25 mouse cellular contexts compared by ENCODE assay signal in the genomic region with DNA sequence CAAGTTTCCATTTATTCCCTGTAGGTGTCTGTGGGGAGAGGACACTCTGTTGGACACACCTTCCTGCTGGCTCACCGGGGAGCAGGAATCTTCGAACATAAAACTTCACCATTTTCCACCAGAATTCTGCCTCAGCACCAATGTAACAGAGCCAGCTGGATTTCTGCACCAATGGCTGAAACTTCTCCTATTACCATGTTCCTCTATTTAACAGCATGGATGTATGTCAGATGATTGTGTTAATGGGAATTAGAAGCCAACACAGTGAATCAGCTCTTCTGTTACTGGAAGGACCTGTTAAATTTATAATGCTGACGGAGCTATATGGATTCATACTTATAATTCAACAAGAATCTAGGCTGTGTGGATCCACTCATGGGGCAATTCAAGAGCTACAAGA. TPM values are rescaled to one million over a fixed set of nuclear protein-coding genes. Genes with fewer than 3 reads are reported as not detected.
"Had no signal": no experiment of that assay in that cellular context is flagged by ENCODE, and none has a peak within 500 bp of the region (broad histone marks: within the 10 kb centered on the region; RNA-seq: fewer than 3 reads in every experiment).

No protein-coding gene starts in this region.

- H3K9ac ChIP-seq: limb, embryonic 13.5 days; liver, embryonic 12.5 days; liver, embryonic 15.5 days; lung, embryonic 15.5 days; neural tube, embryonic 12.5 days; neural tube, embryonic 15.5 days had no signal

- H3K4me2 ChIP-seq: limb, embryonic 13.5 days; liver, embryonic 12.5 days; liver, embryonic 15.5 days; lung, embryonic 15.5 days; midbrain, embryonic 11.5 days; neural tube, embryonic 12.5 days; neural tube, embryonic 15.5 days had no signal

- H3K4me3 ChIP-seq: layer of hippocampus, adult 2 months; limb, embryonic 10.5 days; limb, embryonic 13.5 days; liver, embryonic 12.5 days; liver, embryonic 15.5 days; lung, embryonic 15.5 days; neural tube, embryonic 12.5 days; neural tube, embryonic 15.5 days had no signal

- DNase-seq: kidney, adult 2 months; kidney, postnatal 25 days; layer of hippocampus, adult 9-11 months; liver; lung, adult 18-20 months; lung, postnatal 10 days; lung, postnatal 4 days; midbrain, embryonic 14.5 days; right cerebral cortex, adult 18-20 months; right cerebral cortex, postnatal 14 days; thymus, adult 18-20 months; thymus, postnatal 36 days had no signal

- H3K27me3 ChIP-seq: limb, embryonic 13.5 days; liver, embryonic 12.5 days; liver, embryonic 15.5 days; lung, embryonic 15.5 days; neural tube, embryonic 12.5 days; neural tube, embryonic 15.5 days had no signal

- H3K4me1 ChIP-seq: limb, embryonic 10.5 days; limb, embryonic 13.5 days; liver, embryonic 12.5 days; liver, embryonic 15.5 days; lung, embryonic 15.5 days; neural tube, embryonic 12.5 days; neural tube, embryonic 15.5 days had no signal

- H3K27ac ChIP-seq: kidney, postnatal 0 days; layer of hippocampus, adult 2 months; limb, embryonic 10.5 days; limb, embryonic 13.5 days; liver, embryonic 12.5 days; liver, embryonic 15.5 days; lung, embryonic 15.5 days; neural tube, embryonic 12.5 days; neural tube, embryonic 15.5 days had no signal

- ATAC-seq: liver, embryonic 12.5 days had no signal

- H3K9me3 ChIP-seq: limb, embryonic 10.5 days; limb, embryonic 13.5 days; liver, embryonic 12.5 days; liver, embryonic 15.5 days; lung, embryonic 15.5 days; neural tube, embryonic 12.5 days; neural tube, embryonic 15.5 days had no signal

- H3K36me3 ChIP-seq: limb, embryonic 10.5 days; limb, embryonic 13.5 days; liver, embryonic 12.5 days; liver, embryonic 15.5 days; lung, embryonic 15.5 days; neural tube, embryonic 12.5 days; neural tube, embryonic 15.5 days had no signal

RNA-seq across cellular contexts. Expression of gene Nxpe5, which starts 3.8 kb away (rescaled TPM):
- total RNA-seq: layer of hippocampus, adult 2 months; layer of hippocampus, postnatal 25 days; midbrain, postnatal 0 days had no signal
- polyA plus RNA-seq: kidney, embryonic 14.5 days; limb, embryonic 10.5 days; limb, embryonic 13.5 days; liver, embryonic 12.5 days; lung, embryonic 15.5 days; midbrain, embryonic 11.5 days; midbrain, embryonic 14.5 days; midbrain, postnatal 0 days; neural tube, embryonic 12.5 days; neural tube, embryonic 15.5 days had no signal
